Mouse (Mus musculus): ENCODE measurements around the gene Ppp2r5b.

- no peak for TF ChIP-seq POLR2A (IDR thresholded peaks at IDR 0.05; ENCODE audit: borderline replicate concordance, extremely low read depth, insufficient read depth, insufficient read length, poor library complexity, severe bottlenecking)
- no peak for TF ChIP-seq CTCF (IDR thresholded peaks at IDR 0.05; ENCODE audit: borderline replicate concordance, extremely low read depth, insufficient read depth, insufficient read length)
These were observed 42.9 kb upstream of the Ppp2r5b start for GRCm38 (mm10) chr19:6278439-6279073.

All from brain, embryonic 14.5 days (tissue).